Mouse (Mus musculus) heart, embryonic 16.5 days (tissue): ENCODE measurements at regions not wholly inside any gene's neighbourhood (a gene's known extent, or its start where the extent isn't known, plus 50 kb on each side); places are given as distances from the start of the nearest gene placed in this dataset.

Experiments
- ATAC-seq: fragments of 200-750 bp; cut with Nextera tagmentation; replicated peaks from 2 replicates; pipeline ENCODE4 v1.8.0; 2017; ENCODE audit warnings: moderate number of reproducible peaks; ENCODE audit not compliant: insufficient read depth, low FRiP score; ENCODE audit errors: extremely low read depth
- H3K27ac ChIP-seq: fragments of 300-500 bp; sonication (generic); 2 replicates; pipeline ENCODE4 v1.5.1; 2014; ENCODE audit warnings: mild to moderate bottlenecking, low read length, control low read depth, moderate library complexity
- H3K27me3 ChIP-seq: fragments of 300-500 bp; sonication (generic); 2 replicates; pipeline ENCODE4 v1.6.1; 2014; ENCODE audit warnings: low read length, mixed read lengths; ENCODE audit not compliant: control insufficient read depth, insufficient read depth
- H3K36me3 ChIP-seq: fragments of 300-500 bp; sonication (generic); 2 replicates; pipeline ENCODE4 v1.6.1; 2014; ENCODE audit not compliant: control insufficient read depth, insufficient read depth
- H3K4me1 ChIP-seq: fragments of 300-500 bp; sonication (generic); 2 replicates; pipeline ENCODE4 v1.6.1; 2014; ENCODE audit warnings: low read length, mixed read lengths; ENCODE audit not compliant: control insufficient read depth, insufficient read depth
- H3K4me2 ChIP-seq: fragments of 300-500 bp; sonication (generic); 2 replicates; pipeline ENCODE4 v1.6.1; 2014; ENCODE audit warnings: low read depth, mild to moderate bottlenecking, control low read depth, low read length
- H3K4me3 ChIP-seq: fragments of 300-500 bp; sonication (generic); 2 replicates; pipeline ENCODE4 v1.5.1; 2014; ENCODE audit warnings: mild to moderate bottlenecking, control low read depth, low read length
- H3K9ac ChIP-seq: fragments of 300-500 bp; sonication (generic); 2 replicates; pipeline ENCODE4 v1.6.1; 2014; ENCODE audit warnings: low read length, control low read depth
- H3K9me3 ChIP-seq: fragments of 300-500 bp; sonication (generic); replicated peaks from 2 replicates; pipeline ENCODE4 v1.6.1; 2016; ENCODE audit warnings: low read length; ENCODE audit not compliant: control insufficient read depth
- WGBS: fragments of 180-500 bp; shearing (Covaris S2); extraction: QIAGEN DNeasy Blood & Tissue Kit; methylation state at CpG from one replicate; pipeline ENCODE4 v1.1.7; 2014; 5-methylcytosine and 5-hydroxymethylcytosine counted together

DNA sequence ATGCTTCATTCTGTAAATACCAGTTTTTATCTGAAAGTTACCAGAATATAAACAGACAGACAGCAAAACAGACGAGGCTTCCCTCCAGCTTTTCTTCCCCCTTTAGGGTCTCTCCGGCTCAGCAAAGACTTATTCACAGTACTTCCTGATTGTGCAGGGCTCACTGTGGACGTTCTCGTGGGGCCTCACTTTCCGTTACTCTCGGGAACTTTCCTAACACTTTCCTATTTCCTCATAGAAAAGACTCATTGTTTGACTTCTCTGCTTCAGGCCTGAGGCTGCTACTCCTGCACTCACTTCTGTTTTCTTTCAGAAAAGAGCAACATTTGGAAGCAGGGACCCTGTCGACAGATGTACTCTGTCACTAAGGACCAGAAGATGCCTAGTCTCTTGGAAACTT is 197.4 kb downstream of the Tgfb2 start:
- Histone ChIP-seq H3K36me3 (no peaks in the 10 kb centered on the region), H3K27ac (peak overlapping the region; percentile 25; the same call in 1 of the 2 replicates), H3K9me3 (no peaks in the 10 kb centered on the region), H3K27me3 (no peaks in the 10 kb centered on the region), H3K4me2 (no peak overlapping the region), H3K4me1 (no peaks in the 10 kb centered on the region), H3K4me3 (no peak overlapping the region), H3K9ac (no peak overlapping the region)
- ATAC-seq = no peak; the same call in 1 of the 2 replicates
- 35% methylated on average over 7 of the region's 7 CpGs for WGBS

DNA sequence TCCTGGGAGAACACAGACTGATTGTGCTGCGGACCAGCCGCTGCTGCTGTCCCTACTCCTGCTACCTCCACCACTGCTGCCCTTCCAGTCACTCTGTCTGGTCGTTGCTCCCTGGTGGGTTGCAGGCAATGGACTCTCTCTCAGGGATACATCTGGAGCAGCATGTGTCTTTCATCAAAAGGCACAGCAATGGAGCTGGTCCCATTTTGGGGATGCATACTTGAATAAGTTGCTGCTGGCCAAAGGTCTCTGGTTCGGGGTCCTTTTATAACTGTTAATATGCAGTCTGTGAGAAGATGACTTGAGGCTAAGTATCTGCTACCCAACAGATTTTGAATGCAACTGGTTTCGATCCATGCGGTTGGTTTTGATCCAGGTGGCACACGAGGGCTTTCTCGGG is 197.8 kb downstream of the Tgfb2 start:
- Histone ChIP-seq H3K9me3 (no peaks in the 10 kb centered on the region), H3K27me3 (no peaks in the 10 kb centered on the region), H3K9ac (no peak overlapping the region), H3K36me3 (no peaks in the 10 kb centered on the region), H3K27ac (peak overlapping the region; percentile 25; the same call in 1 of the 2 replicates), H3K4me2 (no peak overlapping the region), H3K4me1 (no peaks in the 10 kb centered on the region), H3K4me3 (no peak overlapping the region)
- 58% methylated on average over 8 of the region's 8 CpGs for WGBS
- ATAC-seq = no peak

DNA sequence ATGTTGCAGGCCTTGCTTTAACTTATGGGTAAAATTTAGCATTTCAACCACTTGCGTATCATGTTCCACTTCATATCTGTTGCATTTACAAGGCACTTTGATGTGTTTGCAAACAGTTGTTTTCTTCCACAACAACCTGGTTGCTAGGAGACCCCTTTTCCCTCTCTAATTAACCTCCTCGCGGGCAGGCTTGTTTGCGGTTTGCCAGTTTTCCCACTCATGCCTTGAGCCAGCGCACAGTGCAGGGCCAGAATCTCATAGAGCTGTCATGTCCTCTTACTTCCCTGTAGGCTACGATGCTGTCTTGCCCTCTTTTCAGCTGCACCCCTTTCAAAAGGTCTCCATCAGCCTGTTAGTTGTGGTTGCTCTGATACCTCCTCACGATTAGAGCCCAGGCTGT is 199.3 kb downstream of the Tgfb2 start:
- Histone ChIP-seq H3K36me3 (no peaks in the 10 kb centered on the region), H3K27me3 (no peaks in the 10 kb centered on the region), H3K9me3 (no peaks in the 10 kb centered on the region), H3K4me3 (no peak overlapping the region), H3K9ac (no peak overlapping the region), H3K4me2 (no peak overlapping the region), H3K27ac (no peak overlapping the region), H3K4me1 (no peaks in the 10 kb centered on the region)
- no peak for ATAC-seq
- 80% methylated on average over 7 of the region's 7 CpGs for WGBS

DNA sequence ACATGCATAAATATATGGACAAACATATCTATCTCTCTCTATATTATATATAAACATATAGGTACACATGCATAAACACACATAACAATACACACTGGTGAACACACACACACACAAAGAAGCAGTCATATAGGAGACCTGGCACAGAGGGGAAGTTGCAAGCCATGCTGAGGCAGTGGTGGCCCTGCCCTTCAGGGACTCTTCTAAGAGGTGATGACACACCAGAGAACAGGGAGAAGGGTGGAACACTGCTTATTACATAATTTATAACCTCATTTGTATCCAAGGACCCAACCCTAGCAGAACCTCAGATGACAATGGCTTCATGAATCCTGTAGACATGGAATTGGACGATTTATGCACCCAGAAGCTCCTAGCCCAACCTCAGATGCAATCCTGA is 199.9 kb downstream of the Tgfb2 start:
- H3K9me3 ChIP-seq = no peaks in the 10 kb centered on the region
- H3K27me3 ChIP-seq = no peaks in the 10 kb centered on the region
- H3K4me2 ChIP-seq = no peak overlapping the region
- ATAC-seq = no peak
- no peaks in the 10 kb centered on the region for H3K4me1 ChIP-seq
- 74% methylated on average over 1 of the region's 1 CpGs for WGBS
- no peak overlapping the region for H3K9ac ChIP-seq
- no peak overlapping the region for H3K27ac ChIP-seq
- no peak overlapping the region for H3K4me3 ChIP-seq
- H3K36me3 ChIP-seq = no peaks in the 10 kb centered on the region

DNA sequence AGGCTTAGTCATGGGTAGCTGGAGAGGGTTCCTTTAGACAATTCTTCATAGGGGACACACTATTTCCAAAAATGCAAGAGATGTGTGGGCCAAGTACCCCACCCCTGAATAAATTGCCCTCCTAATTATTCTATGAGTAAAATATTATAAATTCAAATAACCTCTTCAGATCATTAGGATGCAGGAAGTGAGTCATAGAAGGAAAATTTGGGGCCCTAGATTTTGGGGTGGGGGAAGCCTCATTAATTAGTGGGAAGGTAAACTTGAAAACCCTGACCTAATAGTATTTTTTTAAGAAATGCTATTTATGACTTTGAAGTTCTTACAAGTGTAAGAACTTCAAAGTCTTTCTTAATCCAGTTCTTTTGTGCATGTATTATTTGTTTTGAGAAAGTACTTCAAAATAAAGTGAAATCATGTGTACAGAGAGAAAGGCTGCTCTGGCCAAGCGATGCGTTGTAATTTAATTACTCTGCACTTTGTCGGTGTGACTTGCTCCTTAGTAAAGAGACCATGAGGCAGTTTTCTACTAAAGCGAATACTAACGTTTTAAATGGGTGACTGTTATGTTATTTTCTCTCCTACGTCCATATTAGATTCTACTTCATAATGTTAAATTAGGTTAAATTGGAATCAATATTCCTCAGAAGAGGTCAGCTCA is 200.6 kb downstream of the Tgfb2 start:
- no peaks in the 10 kb centered on the region for H3K9me3 ChIP-seq
- no peaks in the 10 kb centered on the region for H3K4me1 ChIP-seq
- no peak overlapping the region for H3K9ac ChIP-seq
- H3K4me2 ChIP-seq = no peak overlapping the region
- 91% methylated on average over 6 of the region's 6 CpGs for whole genome bisulfite sequencing
- H3K27ac ChIP-seq = no peak overlapping the region
- no peak for ATAC-seq
- no peaks in the 10 kb centered on the region for H3K27me3 ChIP-seq
- no peaks in the 10 kb centered on the region for H3K36me3 ChIP-seq
- H3K4me3 ChIP-seq = no peak overlapping the region

GRCm38 (mm10) chr1:186501726-186502125 is 204.1 kb downstream of the Tgfb2 start:
- ATAC-seq = no peak
- Histone ChIP-seq H3K36me3 (no peaks in the 10 kb centered on the region), H3K9me3 (no peaks in the 10 kb centered on the region), H3K27ac (no peak overlapping the region), H3K4me2 (no peak overlapping the region), H3K27me3 (no peaks in the 10 kb centered on the region), H3K4me1 (no peaks in the 10 kb centered on the region), H3K9ac (no peak overlapping the region), H3K4me3 (no peak overlapping the region)
- 88% methylated on average over 1 of the region's 1 CpGs for WGBS

- Histone ChIP-seq H3K4me2 (no peak overlapping the region), H3K27ac (no peak overlapping the region), H3K36me3 (no peaks in the 10 kb centered on the region), H3K9ac (no peak overlapping the region), H3K4me3 (no peak overlapping the region), H3K9me3 (no peaks in the 10 kb centered on the region), H3K27me3 (no peaks in the 10 kb centered on the region), H3K4me1 (no peaks in the 10 kb centered on the region)
- no peak for ATAC-seq
- 58% methylated on average over 1 of the region's 1 CpGs for WGBS
These were observed 207.9 kb downstream of the Tgfb2 start for GRCm38 (mm10) chr1:186497872-186498271.

DNA sequence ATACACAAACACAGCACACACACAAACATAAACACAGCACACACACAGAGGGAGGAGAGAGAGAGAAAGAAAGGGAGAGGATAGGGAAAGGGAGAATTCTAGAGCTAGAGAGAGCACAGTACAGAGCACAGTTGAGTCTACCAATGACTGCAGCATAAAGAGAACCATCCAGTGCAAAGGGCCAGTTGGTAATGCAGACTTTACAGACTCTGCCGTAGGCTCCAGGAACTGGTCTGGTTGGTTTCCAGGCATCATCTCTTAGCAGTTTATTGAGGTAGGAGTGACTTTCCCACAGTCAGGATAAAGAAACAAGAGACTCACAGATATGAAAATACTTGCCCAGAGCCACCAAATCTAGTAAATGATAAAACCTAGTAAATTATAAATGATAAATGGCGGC is 208.5 kb downstream of the Tgfb2 start:
- no peak for ATAC-seq
- Histone ChIP-seq H3K27me3 (no peaks in the 10 kb centered on the region), H3K36me3 (no peaks in the 10 kb centered on the region), H3K4me3 (no peak overlapping the region), H3K4me1 (no peaks in the 10 kb centered on the region), H3K27ac (no peak overlapping the region), H3K9ac (no peak overlapping the region), H3K9me3 (no peaks in the 10 kb centered on the region), H3K4me2 (no peak overlapping the region)
- WGBS = 77% methylated on average over 2 of the region's 2 CpGs

- no peak overlapping the region for H3K4me3 ChIP-seq
- no peak overlapping the region for H3K9ac ChIP-seq
- no peak overlapping the region for H3K27ac ChIP-seq
- no peak overlapping the region for H3K4me2 ChIP-seq
- ATAC-seq = no peak
- no peaks in the 10 kb centered on the region for H3K9me3 ChIP-seq
- no peaks in the 10 kb centered on the region for H3K36me3 ChIP-seq
- no peaks in the 10 kb centered on the region for H3K27me3 ChIP-seq
- no peaks in the 10 kb centered on the region for H3K4me1 ChIP-seq
- WGBS = 82% methylated on average over 5 of the region's 5 CpGs
These were observed 211.4 kb downstream of the Tgfb2 start for GRCm38 (mm10) chr1:186494411-186494783.
